Mouse (Mus musculus): ENCODE results near the gene Ppm1m. TPM values are rescaled to one million over a fixed set of nuclear protein-coding genes. Genes with fewer than 3 reads are reported as not detected.

Gene Ppm1m
- polyA plus RNA-seq, 1 experiment from 2014 or later: 13.4 TPM

DNA sequence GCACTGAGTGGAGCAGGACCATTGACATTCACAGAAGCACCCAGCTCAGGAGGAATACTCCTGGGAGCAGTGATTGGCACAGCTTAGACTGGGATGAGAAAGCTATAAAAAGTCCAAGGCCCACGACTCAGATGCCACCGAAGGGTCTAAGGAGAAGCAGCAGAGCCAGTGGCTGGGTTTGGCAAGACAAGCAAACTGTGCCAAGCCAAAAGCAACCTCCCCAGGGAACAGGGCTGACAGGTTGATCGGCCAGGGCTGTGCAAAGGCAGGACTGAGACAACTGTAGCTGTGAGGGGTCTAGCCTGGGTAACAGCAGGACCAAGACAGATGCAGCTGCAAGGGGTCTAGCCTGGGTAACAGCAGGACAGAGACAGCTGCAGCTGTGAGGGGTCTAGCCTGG, 33.4 kb upstream of the Ppm1m start:
- Histone ChIP-seq H3K9me3 (ENCODE audit: control insufficient read depth, low read length) (no peaks in the 10 kb centered on the region), H3K9ac (no peak overlapping the region), H3K4me1 (replicated peaks; ENCODE audit: control insufficient read depth, insufficient read depth, low read length) (no peaks in the 10 kb centered on the region), H3K27ac (no peak overlapping the region), H3K36me3 (replicated peaks; ENCODE audit: control insufficient read depth, insufficient read depth) (peaks cover 58% of the 10 kb centered on the region), H3K4me2 (replicated peaks) (no peak overlapping the region), H3K27me3 (ENCODE audit: control insufficient read depth, insufficient read depth, low read length) (no peaks in the 10 kb centered on the region), H3K4me3 (replicated peaks; ENCODE audit: low read length) (no peak overlapping the region)
- no peak for DNase-seq (ENCODE audit: low spot score)
- no peak for ATAC-seq (ENCODE audit: low FRiP score)
- 96% methylated on average over 3 of the region's 3 CpGs for WGBS

DNA sequence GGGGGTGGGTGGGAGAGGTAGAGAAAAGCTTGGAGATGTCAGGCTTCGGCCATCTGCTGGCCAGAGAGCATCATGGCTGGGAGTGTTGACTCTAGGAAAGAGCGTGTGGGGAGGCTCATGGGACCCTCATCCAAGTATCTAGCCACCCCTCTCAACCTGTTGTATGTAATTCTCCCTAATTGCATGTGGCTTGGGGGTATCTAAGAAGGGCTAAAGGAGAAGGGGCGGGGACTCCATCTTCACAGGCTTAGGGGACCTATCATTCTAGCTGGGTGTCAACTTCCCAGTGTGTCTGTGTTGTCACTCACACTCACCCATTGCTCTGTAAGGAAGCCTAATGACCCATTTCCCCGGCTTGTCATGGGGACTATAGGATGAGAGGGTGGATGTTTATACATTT, 32.3 kb upstream of the Ppm1m start:
- Histone ChIP-seq H3K27me3 (ENCODE audit: control insufficient read depth, insufficient read depth, low read length) (no peaks in the 10 kb centered on the region), H3K36me3 (replicated peaks; ENCODE audit: control insufficient read depth, insufficient read depth) (peaks cover 47% of the 10 kb centered on the region), H3K4me3 (replicated peaks; ENCODE audit: low read length) (no peak overlapping the region), H3K9me3 (ENCODE audit: control insufficient read depth, low read length) (no peaks in the 10 kb centered on the region), H3K9ac (no peak overlapping the region), H3K27ac (no peak overlapping the region), H3K4me1 (replicated peaks; ENCODE audit: control insufficient read depth, insufficient read depth, low read length) (no peaks in the 10 kb centered on the region), H3K4me2 (replicated peaks) (no peak overlapping the region)
- DNase-seq (ENCODE audit: low spot score): no peak
- ATAC-seq (ENCODE audit: low FRiP score): no peak
- 78% methylated on average over 4 of the region's 4 CpGs for WGBS

DNA sequence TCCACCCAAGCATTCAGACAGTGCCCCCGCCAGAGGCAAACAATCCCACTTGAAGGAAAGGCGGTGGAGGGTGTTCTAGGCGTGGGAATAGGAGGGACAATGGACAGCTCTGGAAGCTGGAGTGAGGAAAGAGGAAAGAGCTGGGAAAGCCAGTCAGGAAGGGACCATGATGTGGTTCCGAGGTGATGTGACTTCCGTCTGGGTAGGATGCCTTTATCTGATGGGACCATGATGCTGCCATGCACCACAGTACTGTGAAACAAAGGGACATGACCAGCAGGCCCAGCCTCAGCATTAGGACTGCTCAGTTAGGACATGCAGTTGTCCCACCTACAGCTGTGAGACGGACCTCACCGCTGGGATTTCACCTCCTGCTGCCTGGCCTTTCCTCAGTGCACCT, 31.7 kb upstream of the Ppm1m start:
- H3K36me3 ChIP-seq (replicated peaks; ENCODE audit: control insufficient read depth, insufficient read depth): peaks cover 41% of the 10 kb centered on the region
- H3K9me3 ChIP-seq (ENCODE audit: control insufficient read depth, low read length): no peaks in the 10 kb centered on the region
- 76% methylated on average over 7 of the region's 7 CpGs for WGBS
- no peak overlapping the region for H3K27ac ChIP-seq
- ATAC-seq (ENCODE audit: low FRiP score) (no peak), DNase-seq (ENCODE audit: low spot score) (no peak)
- 0 out of 2 replicates have a peak, but pooled peaks cover 3% of the 10 kb centered on the region for H3K4me1 ChIP-seq (replicated peaks; ENCODE audit: control insufficient read depth, insufficient read depth, low read length)
- no peak overlapping the region for H3K4me2 ChIP-seq (replicated peaks)
- H3K4me3 ChIP-seq (replicated peaks; ENCODE audit: low read length): no peak overlapping the region
- H3K27me3 ChIP-seq (ENCODE audit: control insufficient read depth, insufficient read depth, low read length): no peaks in the 10 kb centered on the region
- H3K9ac ChIP-seq: no peak overlapping the region

DNA sequence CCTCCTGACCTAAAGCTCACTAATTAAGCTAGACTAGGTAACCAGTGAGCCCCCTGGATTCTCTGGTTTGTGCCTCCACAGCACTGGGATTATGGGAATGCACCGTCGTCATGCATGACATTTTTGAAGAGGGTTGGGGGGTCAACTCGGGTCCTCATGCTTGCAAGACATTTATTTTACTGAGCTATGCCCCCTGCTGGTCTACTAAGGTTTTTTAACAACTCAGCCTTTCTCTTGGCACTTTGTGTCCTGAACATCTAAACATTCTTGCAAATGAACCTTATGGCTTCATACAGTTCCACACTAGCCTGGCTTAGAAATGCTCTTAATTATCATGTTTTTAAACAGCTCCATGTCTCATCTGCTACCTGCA, 31.2 kb upstream of the Ppm1m start:
- Histone ChIP-seq H3K4me3 (replicated peaks; ENCODE audit: low read length) (no peak overlapping the region), H3K27ac (no peak overlapping the region), H3K9me3 (ENCODE audit: control insufficient read depth, low read length) (no peaks in the 10 kb centered on the region), H3K36me3 (replicated peaks; ENCODE audit: control insufficient read depth, insufficient read depth) (peaks cover 36% of the 10 kb centered on the region), H3K4me2 (replicated peaks) (no peak overlapping the region), H3K9ac (no peak overlapping the region), H3K4me1 (replicated peaks; ENCODE audit: control insufficient read depth, insufficient read depth, low read length) (0 out of 2 replicates have a peak, but pooled peaks cover 6% of the 10 kb centered on the region), H3K27me3 (ENCODE audit: control insufficient read depth, insufficient read depth, low read length) (peaks cover 1% of the 10 kb centered on the region; the same call in 1 of the 2 replicates)
- ATAC-seq (ENCODE audit: low FRiP score) (no peak), DNase-seq (ENCODE audit: low spot score) (no peak)
- WGBS: 57% methylated on average over 3 of the region's 3 CpGs

DNA sequence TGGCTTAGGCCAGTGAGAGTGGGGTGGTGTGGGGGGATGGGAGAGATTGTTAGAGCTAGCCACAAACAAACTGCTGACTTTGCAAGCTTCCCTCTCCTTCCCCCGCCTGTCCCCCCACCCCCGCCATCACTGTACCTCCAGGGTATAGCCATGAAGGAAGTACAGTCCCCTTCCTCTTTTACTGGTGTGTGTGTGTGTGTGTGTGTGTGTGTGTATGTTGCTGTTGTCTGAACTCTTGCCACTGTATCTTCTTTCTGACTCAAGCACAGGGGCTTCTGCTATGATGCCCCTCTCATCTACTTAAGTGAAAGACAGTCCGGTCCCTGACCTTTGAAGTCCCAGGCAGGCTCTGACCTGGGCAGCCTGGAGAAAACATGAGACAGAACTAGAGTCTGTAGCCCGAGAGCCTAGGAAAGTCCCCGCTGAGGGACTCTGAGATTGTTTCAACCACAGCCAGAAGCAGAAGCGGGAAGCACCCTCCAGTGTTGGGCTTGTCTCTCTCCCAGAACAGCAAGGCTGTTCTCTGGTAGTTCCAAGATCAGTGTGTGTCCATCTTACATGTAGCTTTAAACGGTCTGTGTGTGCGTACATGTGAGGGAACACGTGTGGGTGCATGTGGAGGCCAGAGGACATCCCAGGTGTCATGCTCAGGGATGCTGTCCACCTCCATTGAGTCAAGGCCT, 30.6 kb upstream of the Ppm1m start:
- 87% methylated on average over 8 of the region's 9 CpGs for WGBS
- Histone ChIP-seq H3K9ac (no peak overlapping the region), H3K9me3 (ENCODE audit: control insufficient read depth, low read length) (no peaks in the 10 kb centered on the region), H3K27me3 (ENCODE audit: control insufficient read depth, insufficient read depth, low read length) (peaks cover 5% of the 10 kb centered on the region; the same call in 1 of the 2 replicates), H3K4me2 (replicated peaks) (no peak overlapping the region), H3K4me1 (replicated peaks; ENCODE audit: control insufficient read depth, insufficient read depth, low read length) (0 out of 2 replicates have a peak, but pooled peaks cover 7% of the 10 kb centered on the region), H3K4me3 (replicated peaks; ENCODE audit: low read length) (no peak overlapping the region), H3K36me3 (replicated peaks; ENCODE audit: control insufficient read depth, insufficient read depth) (peaks cover 31% of the 10 kb centered on the region), H3K27ac (no peak overlapping the region)
- DNase-seq (ENCODE audit: low spot score) (no peak), ATAC-seq (ENCODE audit: low FRiP score) (no peak)

DNA sequence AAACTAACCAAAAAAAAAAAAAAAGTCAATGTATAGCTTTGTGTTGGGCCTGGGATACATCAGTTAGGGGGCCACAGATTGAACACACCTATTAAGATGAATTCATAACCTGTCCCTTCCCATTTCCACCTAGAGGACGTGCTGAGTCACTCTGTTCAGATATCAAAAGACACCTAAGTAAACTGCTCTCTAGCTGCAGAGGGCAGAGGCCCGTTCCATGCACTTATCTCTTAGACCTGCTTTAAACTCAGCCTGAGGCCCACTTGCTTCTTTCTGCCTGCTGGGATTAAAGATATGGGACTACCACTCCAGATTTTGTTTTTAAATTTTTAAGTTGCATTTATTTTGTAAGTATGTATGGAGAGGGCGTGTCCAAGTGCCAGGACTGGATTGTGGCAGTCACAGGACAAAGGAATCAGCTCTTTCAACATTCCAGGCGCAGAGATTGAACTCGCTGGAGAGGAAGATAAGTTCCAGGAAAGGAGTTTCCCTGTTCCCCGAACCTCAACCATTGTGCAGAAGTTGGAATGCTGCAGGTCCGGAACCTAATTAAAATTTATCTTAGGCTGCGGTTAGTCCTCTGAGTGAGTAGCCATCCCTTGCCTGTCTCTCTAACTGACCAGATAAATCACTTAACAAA, 28.4 kb upstream of the Ppm1m start:
- Histone ChIP-seq H3K4me1 (replicated peaks; ENCODE audit: control insufficient read depth, insufficient read depth, low read length) (0 out of 2 replicates have a peak, but pooled peaks cover 7% of the 10 kb centered on the region), H3K27ac (no peak overlapping the region), H3K4me2 (replicated peaks) (no peak overlapping the region), H3K36me3 (replicated peaks; ENCODE audit: control insufficient read depth, insufficient read depth) (peaks cover 8% of the 10 kb centered on the region), H3K4me3 (replicated peaks; ENCODE audit: low read length) (no peak overlapping the region), H3K9ac (no peak overlapping the region), H3K9me3 (ENCODE audit: control insufficient read depth, low read length) (no peaks in the 10 kb centered on the region), H3K27me3 (ENCODE audit: control insufficient read depth, insufficient read depth, low read length) (peaks cover 5% of the 10 kb centered on the region; the same call in 1 of the 2 replicates)
- no peak for ATAC-seq (ENCODE audit: low FRiP score)
- WGBS: 75% methylated on average over 8 of the region's 8 CpGs
- DNase-seq (ENCODE audit: low spot score): no peak

DNA sequence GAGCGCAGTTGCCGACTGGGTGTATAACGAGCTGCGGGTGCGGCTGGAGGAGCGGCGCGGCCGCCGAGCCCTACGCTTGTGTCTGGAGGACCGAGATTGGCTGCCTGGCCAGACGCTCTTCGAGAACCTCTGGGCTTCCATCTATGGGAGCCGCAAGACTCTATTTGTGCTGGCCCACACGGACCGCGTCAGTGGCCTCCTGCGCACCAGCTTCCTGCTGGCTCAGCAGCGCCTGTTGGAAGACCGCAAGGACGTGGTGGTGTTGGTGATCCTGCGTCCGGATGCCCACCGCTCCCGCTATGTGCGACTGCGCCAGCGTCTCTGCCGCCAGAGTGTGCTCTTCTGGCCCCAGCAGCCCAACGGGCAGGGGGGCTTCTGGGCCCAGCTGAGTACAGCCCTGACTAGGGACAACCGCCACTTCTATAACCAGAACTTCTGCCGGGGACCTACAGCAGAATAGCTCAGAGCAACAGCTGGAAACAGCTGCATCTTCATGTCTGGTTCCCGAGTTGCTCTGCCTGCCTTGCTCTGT, 26.7 kb upstream of the Ppm1m start:
- peak overlapping the region; percentile 75 for H3K4me2 ChIP-seq (replicated peaks)
- H3K27me3 ChIP-seq (ENCODE audit: control insufficient read depth, insufficient read depth, low read length): peaks cover 5% of the 10 kb centered on the region; the same call in 1 of the 2 replicates
- DNase-seq (ENCODE audit: low spot score) (peak; percentile 53), ATAC-seq (ENCODE audit: low FRiP score) (peak; percentile 72)
- no peaks in the 10 kb centered on the region for H3K36me3 ChIP-seq (replicated peaks; ENCODE audit: control insufficient read depth, insufficient read depth)
- peak overlapping the region; percentile 33 for H3K4me3 ChIP-seq (replicated peaks; ENCODE audit: low read length)
- H3K27ac ChIP-seq: no peak overlapping the region; the same call in 1 of the 2 replicates
- WGBS: 6% methylated on average over 34 of the region's 34 CpGs
- H3K9ac ChIP-seq: peak overlapping the region; percentile 63
- no peaks in the 10 kb centered on the region for H3K9me3 ChIP-seq (ENCODE audit: control insufficient read depth, low read length)
- H3K4me1 ChIP-seq (replicated peaks; ENCODE audit: control insufficient read depth, insufficient read depth, low read length): 0 out of 2 replicates have a peak, but pooled peaks cover 7% of the 10 kb centered on the region

DNA sequence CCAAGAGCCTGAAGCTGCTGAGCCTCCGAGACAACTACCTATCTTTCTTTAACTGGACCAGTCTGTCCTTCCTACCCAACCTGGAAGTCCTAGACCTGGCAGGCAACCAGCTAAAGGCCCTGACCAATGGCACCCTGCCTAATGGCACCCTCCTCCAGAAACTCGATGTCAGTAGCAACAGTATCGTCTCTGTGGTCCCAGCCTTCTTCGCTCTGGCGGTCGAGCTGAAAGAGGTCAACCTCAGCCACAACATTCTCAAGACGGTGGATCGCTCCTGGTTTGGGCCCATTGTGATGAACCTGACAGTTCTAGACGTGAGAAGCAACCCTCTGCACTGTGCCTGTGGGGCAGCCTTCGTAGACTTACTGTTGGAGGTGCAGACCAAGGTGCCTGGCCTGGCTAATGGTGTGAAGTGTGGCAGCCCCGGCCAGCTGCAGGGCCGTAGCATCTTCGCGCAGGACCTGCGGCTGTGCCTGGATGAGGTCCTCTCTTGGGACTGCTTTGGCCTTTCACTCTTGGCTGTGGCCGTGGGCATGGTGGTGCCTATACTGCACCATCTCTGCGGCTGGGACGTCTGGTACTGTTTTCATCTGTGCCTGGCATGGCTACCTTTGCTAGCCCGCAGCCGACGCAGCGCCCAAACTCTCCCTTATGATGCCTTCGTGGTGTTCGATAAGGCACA, 26.1 kb upstream of the Ppm1m start:
- Histone ChIP-seq H3K27ac (no peak overlapping the region), H3K27me3 (ENCODE audit: control insufficient read depth, insufficient read depth, low read length) (peaks cover 5% of the 10 kb centered on the region; the same call in 1 of the 2 replicates), H3K36me3 (replicated peaks; ENCODE audit: control insufficient read depth, insufficient read depth) (no peaks in the 10 kb centered on the region), H3K9me3 (ENCODE audit: control insufficient read depth, low read length) (no peaks in the 10 kb centered on the region), H3K4me2 (replicated peaks) (peak overlapping the region; percentile 75), H3K9ac (peak overlapping the region; percentile 63), H3K4me1 (replicated peaks; ENCODE audit: control insufficient read depth, insufficient read depth, low read length) (0 out of 2 replicates have a peak, but pooled peaks cover 7% of the 10 kb centered on the region), H3K4me3 (replicated peaks; ENCODE audit: low read length) (peak overlapping the region; percentile 33)
- DNase-seq (ENCODE audit: low spot score) (no peak), ATAC-seq (ENCODE audit: low FRiP score) (peak; percentile 17; the same call in 1 of the 2 replicates)
- WGBS: 58% methylated on average over 24 of the region's 24 CpGs

DNA sequence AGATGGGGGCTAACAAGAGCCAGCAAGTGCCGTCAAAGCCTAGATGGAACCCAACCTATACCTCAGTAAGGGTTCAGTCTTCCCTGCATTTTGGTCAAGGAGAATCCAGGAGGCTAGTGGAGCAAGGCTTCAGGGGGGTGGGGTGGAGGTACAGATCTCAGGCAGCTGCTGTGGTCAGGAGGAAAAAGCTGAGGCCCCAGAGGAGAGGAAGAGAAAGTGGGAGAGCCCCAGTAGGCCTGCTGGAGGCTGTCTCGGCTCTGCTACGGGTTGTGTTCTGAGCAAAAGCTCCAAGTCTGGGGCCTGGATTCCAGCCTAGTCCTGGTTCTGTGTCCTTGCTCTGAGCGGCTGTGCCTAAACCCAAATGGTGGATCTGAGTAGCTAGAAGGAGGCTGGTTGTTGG, 23.4 kb upstream of the Ppm1m start:
- Histone ChIP-seq H3K4me3 (replicated peaks; ENCODE audit: low read length) (no peak overlapping the region), H3K27me3 (ENCODE audit: control insufficient read depth, insufficient read depth, low read length) (peaks cover 5% of the 10 kb centered on the region; the same call in 1 of the 2 replicates), H3K4me2 (replicated peaks) (no peak overlapping the region), H3K9ac (no peak overlapping the region), H3K36me3 (replicated peaks; ENCODE audit: control insufficient read depth, insufficient read depth) (no peaks in the 10 kb centered on the region), H3K9me3 (ENCODE audit: control insufficient read depth, low read length) (no peaks in the 10 kb centered on the region), H3K4me1 (replicated peaks; ENCODE audit: control insufficient read depth, insufficient read depth, low read length) (0 out of 2 replicates have a peak, but pooled peaks cover 7% of the 10 kb centered on the region), H3K27ac (no peak overlapping the region)
- 86% methylated on average over 4 of the region's 4 CpGs for WGBS
- DNase-seq (ENCODE audit: low spot score) (no peak), ATAC-seq (ENCODE audit: low FRiP score) (no peak)
